ENCODE assay signal across 8 mouse cellular contexts in genomic region chr11:52370538-52370937, GRCm38 (mm10). TPM values are rescaled to one million over a fixed set of nuclear protein-coding genes. Genes with fewer than 3 reads are reported as not detected.
A peak's percentile ranks its signal among the peaks of the same experiment; 100 is the strongest.
DNase-seq lines count a peak whose midpoint lies in the region; ATAC-seq lines count a peak whose summit lies in the region.

No protein-coding gene starts in this region.

- no peak overlapping the region for H3K9ac ChIP-seq in liver, embryonic 16.5 days (ENCODE audit: low read depth, low read length)

- no peaks in the 10 kb centered on the region for H3K27me3 ChIP-seq in liver, embryonic 16.5 days (ENCODE audit: control insufficient read depth, insufficient read depth, low read depth, low read length)

- no peak overlapping the region for H3K4me2 ChIP-seq in liver, embryonic 16.5 days (ENCODE audit: low read depth, low read length)

- H3K27ac ChIP-seq in liver, embryonic 16.5 days (ENCODE audit: low read length), result peak overlapping the region; percentile 31; the same call in 1 of the 2 replicates

- H3K36me3 ChIP-seq in liver, embryonic 16.5 days (ENCODE audit: control insufficient read depth, insufficient read depth), result peaks cover 6% of the 10 kb centered on the region; the same call in 1 of the 2 replicates

- no peak for ATAC-seq in liver, embryonic 16.5 days (ENCODE audit: low read depth)

- 26% methylated on average over 2 of the region's 2 CpGs for WGBS in liver, embryonic 16.5 days (ENCODE audit: insufficient replicate concordance)

- DNase-seq in heart, adult 11 months, result peak; percentile 93
- DNase-seq in heart, adult 8-10 months (ENCODE audit: low spot score), result no peak
- DNase-seq in 416B (ENCODE audit: low read depth), result peak; percentile 54
- DNase-seq in cerebellum, adult 11-12 months, result peak; percentile 66
- peak; percentile 68 for DNase-seq in heart, postnatal 4 days
- DNase-seq in thymus, postnatal 4 days, result no peak
- no peak for DNase-seq in thymus, postnatal 10 days (ENCODE audit: low spot score in 2 of 2)

- H3K4me3 ChIP-seq in liver, embryonic 16.5 days (ENCODE audit: low read depth, low read length), result no peak overlapping the region

- peaks cover 43% of the 10 kb centered on the region for H3K4me1 ChIP-seq in liver, embryonic 16.5 days (ENCODE audit: control insufficient read depth, low read depth, low read length)

- no peaks in the 10 kb centered on the region for H3K9me3 ChIP-seq in liver, embryonic 16.5 days (replicated peaks; ENCODE audit: control insufficient read depth, low read length)

RNA-seq across cellular contexts. Expression of gene Vdac1, which starts 9.9 kb away (rescaled TPM):
- 1,000 to 10,000 TPM; 1,103 to 1,162 (median 1,146) TPM for total RNA-seq in heart, adult 8-10 months (2022)
- 100 to 1,000 TPM; 785 to 812 TPM for total RNA-seq in heart, postnatal 4 days (2021)
- 120 and 121 TPM in 2 replicates for polyA plus RNA-seq in liver, embryonic 16.5 days (2015; fragmentation: Nextera tagmentation; extraction: Ambion mirVana)

RNA-seq across cellular contexts. Expression of gene 9530068E07Rik, which starts 25.7 kb away (rescaled TPM):
- total RNA-seq in heart, adult 8-10 months (2022), result 10 to 100 TPM; 69.8 to 70.9 (median 70.0) TPM
- 100 to 1,000 TPM; 113 to 116 TPM for total RNA-seq in heart, postnatal 4 days (2021)
- polyA plus RNA-seq in liver, embryonic 16.5 days (2015; fragmentation: Nextera tagmentation; extraction: Ambion mirVana), result 54.4 and 54.6 TPM in 2 replicates

Comparison
In these comparisons a context has a peak if more than half of its experiments do, and no peak if none do; other contexts are left out.
1. DNase-seq: peak in heart, adult 11 months (single experiment), 416B (single experiment), cerebellum, adult 11-12 months (single experiment) and heart, postnatal 4 days (single experiment); none in heart, adult 8-10 months (single experiment), thymus, postnatal 4 days (single experiment) and thymus, postnatal 10 days (0 of 2).